Mouse (Mus musculus) testis, adult 2 months (tissue): Measurements from ENCODE around the gene Tnnt2. TPM values are rescaled to one million over a fixed set of nuclear protein-coding genes. Genes with fewer than 3 reads are reported as not detected.

Experiments
- H3K27ac ChIP-seq: fragments of 200-500 bp; 2 replicates; pipeline ENCODE4 v1.5.1; 2012; ENCODE audit warnings: low read depth, low read length; ENCODE audit not compliant: control insufficient read depth, insufficient read depth
- H3K27me3 ChIP-seq: fragments of 200-500 bp; 2 replicates; pipeline ENCODE4 v1.6.1; 2012; ENCODE audit warnings: mild to moderate bottlenecking, low read length, moderate library complexity; ENCODE audit not compliant: control insufficient read depth, insufficient read depth
- H3K36me3 ChIP-seq: fragments of 200-500 bp; 2 replicates; pipeline ENCODE4 v1.6.1; 2012; ENCODE audit warnings: mild to moderate bottlenecking, low read length; ENCODE audit not compliant: control insufficient read depth, insufficient read depth
- H3K4me1 ChIP-seq: fragments of 200-500 bp; 2 replicates; pipeline ENCODE4 v1.6.1; 2012; ENCODE audit warnings: low read length; ENCODE audit not compliant: control insufficient read depth, insufficient read depth
- H3K4me3 ChIP-seq: fragments of 200-500 bp; 2 replicates; pipeline ENCODE4 v1.5.1; 2012; ENCODE audit warnings: low read depth, mild to moderate bottlenecking, low read length, moderate library complexity, mixed read lengths; ENCODE audit not compliant: control insufficient read depth
- CTCF ChIP-seq: fragments of 200-500 bp; IDR thresholded peaks from 2 replicates; pipeline ENCODE4 v1.5.1; 2012; ENCODE audit warnings: low read depth, mild to moderate bottlenecking, inconsistent platforms, low read length, moderate library complexity; ENCODE audit not compliant: control insufficient read depth, insufficient read depth, insufficient replicate concordance
- POLR2A ChIP-seq: fragments of 200-500 bp; IDR thresholded peaks from 2 replicates; pipeline ENCODE4 v1.6.1; 2012; ENCODE audit warnings: low read depth, mild to moderate bottlenecking, inconsistent platforms, low read length, moderate library complexity; ENCODE audit not compliant: control insufficient read depth
- polyA plus RNA-seq: library from polyadenylated mRNA; depleted of rRNA; stranded (reverse); fragments of >200 nt; gene quantifications from 2 replicates; pipeline ENCODE4 v1.2.3, GENCODE M21; 2012

The Tnnt2 gene
- polyA plus RNA-seq, 1 experiment, result 2.3 TPM

GRCm38 (mm10) chr1:135794216-135795134 lies 41.7 kb upstream of the Tnnt2 start:
- H3K4me1 ChIP-seq, result peaks cover 11% of the 10 kb centered on the region
- H3K4me3 ChIP-seq, result 0 out of 2 replicates have a peak overlapping the region, but pooled peaks have one; percentile 8
- H3K27me3 ChIP-seq, result no peaks in the 10 kb centered on the region
- H3K27ac ChIP-seq, result peak overlapping the region; percentile 40
- no peak for TF ChIP-seq CTCF
- TF ChIP-seq POLR2A, result no peak
- no peaks in the 10 kb centered on the region for H3K36me3 ChIP-seq

- Histone ChIP-seq H3K4me3 (no peak overlapping the region), H3K4me1 (peaks cover 10% of the 10 kb centered on the region), H3K27ac (no peak overlapping the region), H3K36me3 (no peaks in the 10 kb centered on the region), H3K27me3 (no peaks in the 10 kb centered on the region)
- TF ChIP-seq CTCF (no peak), POLR2A (no peak)
These were observed 37.7 kb upstream of the Tnnt2 start for GRCm38 (mm10) chr1:135798492-135798891.

GRCm38 (mm10) chr1:135799109-135799627 lies 37.0 kb upstream of the Tnnt2 start:
- TF ChIP-seq POLR2A, result no peak
- no peak for TF ChIP-seq CTCF
- Histone ChIP-seq H3K27me3 (no peaks in the 10 kb centered on the region), H3K4me3 (no peak overlapping the region), H3K27ac (no peak overlapping the region), H3K4me1 (peaks cover 4% of the 10 kb centered on the region), H3K36me3 (no peaks in the 10 kb centered on the region)

GRCm38 (mm10) chr1:135800192-135800950 lies 35.8 kb upstream of the Tnnt2 start:
- Histone ChIP-seq H3K27ac (peak overlapping the region; percentile 15; the same call in 1 of the 2 replicates), H3K36me3 (no peaks in the 10 kb centered on the region), H3K27me3 (no peaks in the 10 kb centered on the region), H3K4me3 (no peak overlapping the region), H3K4me1 (peaks cover 2% of the 10 kb centered on the region; the same call in 1 of the 2 replicates)
- no peak for TF ChIP-seq CTCF
- no peak for TF ChIP-seq POLR2A

GRCm38 (mm10) chr1:135807546-135807945 lies 28.6 kb upstream of the Tnnt2 start:
- H3K4me3 ChIP-seq, result no peak overlapping the region
- peaks cover 2% of the 10 kb centered on the region; the same call in 1 of the 2 replicates for H3K4me1 ChIP-seq
- no peak for TF ChIP-seq CTCF
- TF ChIP-seq POLR2A, result no peak
- no peak overlapping the region for H3K27ac ChIP-seq
- no peaks in the 10 kb centered on the region for H3K36me3 ChIP-seq
- no peaks in the 10 kb centered on the region for H3K27me3 ChIP-seq

- Histone ChIP-seq H3K27ac (no peak overlapping the region), H3K36me3 (no peaks in the 10 kb centered on the region), H3K27me3 (no peaks in the 10 kb centered on the region), H3K4me1 (peaks cover 2% of the 10 kb centered on the region; the same call in 1 of the 2 replicates), H3K4me3 (no peak overlapping the region)
- TF ChIP-seq POLR2A (no peak), CTCF (no peak)
These were observed 26.0 kb upstream of the Tnnt2 start for GRCm38 (mm10) chr1:135810180-135810579.

- no peaks in the 10 kb centered on the region for H3K27me3 ChIP-seq
- H3K4me3 ChIP-seq, result no peak overlapping the region
- no peak overlapping the region for H3K27ac ChIP-seq
- peaks cover 2% of the 10 kb centered on the region; the same call in 1 of the 2 replicates for H3K4me1 ChIP-seq
- peak; percentile 100 for TF ChIP-seq CTCF
- no peak for TF ChIP-seq POLR2A
- H3K36me3 ChIP-seq, result no peaks in the 10 kb centered on the region
These were observed 25.0 kb upstream of the Tnnt2 start for GRCm38 (mm10) chr1:135811016-135811646.
